Mouse (Mus musculus): Measurements from ENCODE around the gene Lypd6b.

DNA sequence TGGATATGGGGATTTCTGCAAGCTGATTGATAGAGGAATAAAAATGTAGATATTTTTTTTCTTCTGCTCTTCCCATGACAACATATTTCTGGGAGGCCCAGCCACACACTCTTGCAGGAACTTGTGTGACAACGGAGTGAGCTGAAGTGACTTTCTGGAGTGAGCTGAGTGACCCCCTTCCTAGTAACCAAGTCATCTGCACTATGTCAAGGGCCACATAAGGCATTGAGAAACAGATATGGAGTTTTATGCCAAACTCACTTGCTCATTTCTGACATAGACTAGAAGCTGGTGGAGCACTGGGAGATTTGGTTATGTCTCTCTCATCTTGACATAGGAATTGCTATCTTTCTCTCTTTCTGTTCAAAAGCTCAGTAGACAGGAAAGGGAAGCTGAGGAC lies 62.3 kb downstream of the Lypd6b start:
- TF ChIP-seq CTCF (IDR thresholded peaks at IDR 0.05; ENCODE audit: extremely low read depth, insufficient read depth, low read length): no peak
- TF ChIP-seq POLR2A (IDR thresholded peaks at IDR 0.05; ENCODE audit: extremely low read depth, insufficient read depth, low read length): no peak

All from cortical plate, adult 2 months (tissue).